ENCODE assay signal across 25 mouse cellular contexts in the genomic region with DNA sequence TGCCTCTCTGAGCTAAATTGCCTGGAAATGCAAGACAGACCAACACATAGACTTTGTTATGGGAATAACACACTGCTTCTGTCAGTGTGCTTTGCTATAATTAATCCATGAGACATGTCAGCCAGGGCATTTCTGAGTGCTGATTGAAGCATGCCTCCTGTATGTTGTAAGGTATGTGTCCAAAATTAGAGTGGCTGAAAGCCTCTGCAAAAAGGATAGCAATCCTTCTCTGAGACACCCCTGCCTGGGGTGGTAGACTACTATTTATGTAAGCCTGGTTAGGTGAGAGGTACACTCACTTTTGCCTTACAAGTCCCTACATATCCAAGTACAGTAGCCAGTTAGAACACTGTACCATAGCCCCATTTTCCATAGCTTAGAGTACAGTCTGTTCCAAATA.
"Had no signal": no experiment of that assay in that cellular context is flagged by ENCODE, and none has a peak within 500 bp of the region (broad histone marks: within the 10 kb centered on the region; RNA-seq: fewer than 3 reads in every experiment).

No protein-coding gene starts in this region.

- H3K4me1 ChIP-seq: heart, embryonic 10.5 days; hindbrain, embryonic 13.5 days; hindbrain, embryonic 15.5 days; limb, embryonic 13.5 days; limb, embryonic 15.5 days; liver, embryonic 12.5 days had no signal

- H3K9me3 ChIP-seq: heart, embryonic 10.5 days; hindbrain, embryonic 13.5 days; hindbrain, embryonic 15.5 days; kidney, embryonic 15.5 days; limb, embryonic 13.5 days; limb, embryonic 15.5 days; liver, embryonic 12.5 days had no signal

- H3K9ac ChIP-seq: forebrain, postnatal 0 days; hindbrain, embryonic 13.5 days; hindbrain, embryonic 15.5 days; kidney, embryonic 15.5 days; limb, embryonic 13.5 days; limb, embryonic 15.5 days; liver, embryonic 12.5 days; liver, embryonic 14.5 days had no signal

- H3K27me3 ChIP-seq: hindbrain, embryonic 13.5 days; hindbrain, embryonic 15.5 days; kidney, embryonic 15.5 days; limb, embryonic 13.5 days; limb, embryonic 15.5 days; liver, embryonic 12.5 days had no signal

- ATAC-seq: forebrain, postnatal 0 days; hindbrain, postnatal 0 days; intestine, embryonic 16.5 days; liver, embryonic 12.5 days had no signal

- H3K4me3 ChIP-seq: heart, adult 2 months; heart, embryonic 10.5 days; hindbrain, embryonic 13.5 days; hindbrain, embryonic 15.5 days; kidney, embryonic 15.5 days; limb, embryonic 13.5 days; limb, embryonic 15.5 days; liver, embryonic 12.5 days had no signal

- DNase-seq: forebrain, postnatal 0 days; gastrocnemius, postnatal 14 days; gastrocnemius, postnatal 36 days; heart, adult 2 months; heart, postnatal 36 days; kidney, adult 11 months; kidney, adult 2 months; kidney, adult 9 months; kidney, postnatal 14 days; kidney, postnatal 36 days; layer of hippocampus, adult 9-11 months; layer of hippocampus, postnatal 36 days; left cerebral cortex, postnatal 4 days; lung, adult 18-20 months had no signal

- H3K4me2 ChIP-seq: hindbrain, embryonic 13.5 days; hindbrain, embryonic 15.5 days; kidney, embryonic 15.5 days; limb, embryonic 13.5 days; limb, embryonic 15.5 days; liver, embryonic 12.5 days had no signal

- H3K36me3 ChIP-seq: heart, embryonic 10.5 days; hindbrain, embryonic 13.5 days; hindbrain, embryonic 15.5 days; kidney, embryonic 15.5 days; limb, embryonic 13.5 days; limb, embryonic 15.5 days; liver, embryonic 12.5 days had no signal

- H3K27ac ChIP-seq: heart, adult 2 months; heart, embryonic 10.5 days; hindbrain, embryonic 13.5 days; hindbrain, embryonic 15.5 days; hindbrain, postnatal 0 days; kidney, embryonic 15.5 days; kidney, postnatal 0 days; limb, embryonic 13.5 days; limb, embryonic 15.5 days; liver, embryonic 12.5 days; liver, embryonic 14.5 days had no signal
